Mouse (Mus musculus): ENCODE measurements at regions not wholly inside any gene's neighbourhood (a gene's known extent, or its start where the extent isn't known, plus 50 kb on each side); places are given as distances from the start of the nearest gene placed in this dataset.

- H3K4me1 ChIP-seq (ENCODE audit: insufficient read depth, low read length), result no peaks in the 10 kb centered on the region
- no peaks in the 10 kb centered on the region for H3K27me3 ChIP-seq (ENCODE audit: insufficient read depth, low read length)
- H3K36me3 ChIP-seq (ENCODE audit: insufficient read depth, low read length), result no peaks in the 10 kb centered on the region
- H3K27ac ChIP-seq (ENCODE audit: low read length), result no peak overlapping the region
- no peaks in the 10 kb centered on the region for H3K9me3 ChIP-seq (ENCODE audit: low read length)
- 85% methylated on average over 4 of the region's 4 CpGs for WGBS
- no peak overlapping the region for H3K4me3 ChIP-seq (ENCODE audit: low read length)
- no peak overlapping the region for H3K4me2 ChIP-seq (replicated peaks; ENCODE audit: low read depth, low read length)
- H3K9ac ChIP-seq (replicated peaks; ENCODE audit: low read length), result no peak overlapping the region
- no peak for ATAC-seq (ENCODE audit: low FRiP score, low TSS enrichment)
Measured at GRCm38 (mm10) chr1:184304204-184304603, 270.1 kb upstream of the 1700056E22Rik start.

GRCm38 (mm10) chr1:184298701-184299100 lies 264.6 kb upstream of the 1700056E22Rik start:
- Histone ChIP-seq H3K36me3 (ENCODE audit: insufficient read depth, low read length) (no peaks in the 10 kb centered on the region), H3K27ac (ENCODE audit: low read length) (no peak overlapping the region), H3K4me3 (ENCODE audit: low read length) (no peak overlapping the region), H3K4me2 (replicated peaks; ENCODE audit: low read depth, low read length) (no peak overlapping the region), H3K9me3 (ENCODE audit: low read length) (no peaks in the 10 kb centered on the region), H3K4me1 (ENCODE audit: insufficient read depth, low read length) (no peaks in the 10 kb centered on the region), H3K9ac (replicated peaks; ENCODE audit: low read length) (no peak overlapping the region), H3K27me3 (ENCODE audit: insufficient read depth, low read length) (no peaks in the 10 kb centered on the region)
- 59% methylated on average over 1 of the region's 1 CpGs for WGBS
- ATAC-seq (ENCODE audit: low FRiP score, low TSS enrichment), result no peak

- Histone ChIP-seq H3K27me3 (ENCODE audit: insufficient read depth, low read length) (no peaks in the 10 kb centered on the region), H3K4me3 (ENCODE audit: low read length) (no peak overlapping the region), H3K4me1 (ENCODE audit: insufficient read depth, low read length) (no peaks in the 10 kb centered on the region), H3K9ac (replicated peaks; ENCODE audit: low read length) (no peak overlapping the region), H3K4me2 (replicated peaks; ENCODE audit: low read depth, low read length) (no peak overlapping the region), H3K9me3 (ENCODE audit: low read length) (no peaks in the 10 kb centered on the region), H3K36me3 (ENCODE audit: insufficient read depth, low read length) (no peaks in the 10 kb centered on the region), H3K27ac (ENCODE audit: low read length) (no peak overlapping the region)
- 81% methylated on average over 4 of the region's 4 CpGs for WGBS
- no peak for ATAC-seq (ENCODE audit: low FRiP score, low TSS enrichment)
Measured at GRCm38 (mm10) chr1:184297001-184297740, 263.1 kb upstream of the 1700056E22Rik start.

GRCm38 (mm10) chr1:184291129-184291528 lies 257.0 kb upstream of the 1700056E22Rik start:
- H3K4me2 ChIP-seq (replicated peaks; ENCODE audit: low read depth, low read length), result no peak overlapping the region
- 85% methylated on average over 7 of the region's 7 CpGs for WGBS
- H3K27me3 ChIP-seq (ENCODE audit: insufficient read depth, low read length), result no peaks in the 10 kb centered on the region
- H3K4me1 ChIP-seq (ENCODE audit: insufficient read depth, low read length), result no peaks in the 10 kb centered on the region
- ATAC-seq (ENCODE audit: low FRiP score, low TSS enrichment), result no peak
- no peaks in the 10 kb centered on the region for H3K9me3 ChIP-seq (ENCODE audit: low read length)
- no peaks in the 10 kb centered on the region for H3K36me3 ChIP-seq (ENCODE audit: insufficient read depth, low read length)
- no peak overlapping the region for H3K27ac ChIP-seq (ENCODE audit: low read length)
- H3K9ac ChIP-seq (replicated peaks; ENCODE audit: low read length), result no peak overlapping the region
- no peak overlapping the region for H3K4me3 ChIP-seq (ENCODE audit: low read length)

GRCm38 (mm10) chr1:184289733-184290416 lies 255.8 kb upstream of the 1700056E22Rik start:
- 48% methylated on average over 7 of the region's 7 CpGs for WGBS
- Histone ChIP-seq H3K4me3 (ENCODE audit: low read length) (no peak overlapping the region), H3K36me3 (ENCODE audit: insufficient read depth, low read length) (no peaks in the 10 kb centered on the region), H3K9me3 (ENCODE audit: low read length) (no peaks in the 10 kb centered on the region), H3K27ac (ENCODE audit: low read length) (no peak overlapping the region), H3K4me2 (replicated peaks; ENCODE audit: low read depth, low read length) (no peak overlapping the region), H3K4me1 (ENCODE audit: insufficient read depth, low read length) (no peaks in the 10 kb centered on the region), H3K27me3 (ENCODE audit: insufficient read depth, low read length) (no peaks in the 10 kb centered on the region), H3K9ac (replicated peaks; ENCODE audit: low read length) (no peak overlapping the region)
- ATAC-seq (ENCODE audit: low FRiP score, low TSS enrichment), result peak; percentile 65; the same call in 1 of the 2 replicates

- 37% methylated on average over 5 of the region's 5 CpGs for WGBS
- no peak for ATAC-seq (ENCODE audit: low FRiP score, low TSS enrichment)
Measured at GRCm38 (mm10) chr1:184281768-184282167, 247.7 kb upstream of the 1700056E22Rik start.

GRCm38 (mm10) chr1:184279263-184279662 lies 245.2 kb upstream of the 1700056E22Rik start:
- no peak for ATAC-seq (ENCODE audit: low FRiP score, low TSS enrichment)
- 34% methylated on average over 10 of the region's 10 CpGs for WGBS

More at GRCm38 (mm10) chr1:184281768-184282167, 247.7 kb upstream of the 1700056E22Rik start:
- peak overlapping the region; percentile 3; the same call in 1 of the 2 replicates for H3K27ac ChIP-seq (ENCODE audit: low read length)
- H3K36me3 ChIP-seq (ENCODE audit: insufficient read depth, low read length), result no peaks in the 10 kb centered on the region
- no peak overlapping the region for H3K4me3 ChIP-seq (ENCODE audit: low read length)
- H3K4me2 ChIP-seq (replicated peaks; ENCODE audit: low read depth, low read length), result no peak overlapping the region
- no peak overlapping the region for H3K9ac ChIP-seq (replicated peaks; ENCODE audit: low read length)
- no peaks in the 10 kb centered on the region for H3K27me3 ChIP-seq (ENCODE audit: insufficient read depth, low read length)
- no peaks in the 10 kb centered on the region for H3K9me3 ChIP-seq (ENCODE audit: low read length)
- H3K4me1 ChIP-seq (ENCODE audit: insufficient read depth, low read length), result 0 out of 2 replicates have a peak, but pooled peaks cover 3% of the 10 kb centered on the region

GRCm38 (mm10) chr1:184277001-184277400 lies 242.9 kb upstream of the 1700056E22Rik start:
- Histone ChIP-seq H3K9me3 (ENCODE audit: low read length) (no peaks in the 10 kb centered on the region), H3K4me3 (ENCODE audit: low read length) (no peak overlapping the region), H3K4me1 (ENCODE audit: insufficient read depth, low read length) (0 out of 2 replicates have a peak, but pooled peaks cover 3% of the 10 kb centered on the region), H3K27ac (ENCODE audit: low read length) (no peak overlapping the region), H3K4me2 (replicated peaks; ENCODE audit: low read depth, low read length) (no peak overlapping the region), H3K36me3 (ENCODE audit: insufficient read depth, low read length) (no peaks in the 10 kb centered on the region), H3K27me3 (ENCODE audit: insufficient read depth, low read length) (0 out of 2 replicates have a peak, but pooled peaks cover 3% of the 10 kb centered on the region), H3K9ac (replicated peaks; ENCODE audit: low read length) (no peak overlapping the region)
- ATAC-seq (ENCODE audit: low FRiP score, low TSS enrichment), result no peak; the same call in 1 of the 2 replicates
- 45% methylated on average over 2 of the region's 2 CpGs for WGBS

More at GRCm38 (mm10) chr1:184279263-184279662, 245.2 kb upstream of the 1700056E22Rik start:
- Histone ChIP-seq H3K27me3 (ENCODE audit: insufficient read depth, low read length) (no peaks in the 10 kb centered on the region), H3K9me3 (ENCODE audit: low read length) (no peaks in the 10 kb centered on the region), H3K27ac (ENCODE audit: low read length) (no peak overlapping the region), H3K4me3 (ENCODE audit: low read length) (no peak overlapping the region), H3K9ac (replicated peaks; ENCODE audit: low read length) (no peak overlapping the region), H3K4me2 (replicated peaks; ENCODE audit: low read depth, low read length) (no peak overlapping the region), H3K4me1 (ENCODE audit: insufficient read depth, low read length) (0 out of 2 replicates have a peak, but pooled peaks cover 3% of the 10 kb centered on the region), H3K36me3 (ENCODE audit: insufficient read depth, low read length) (no peaks in the 10 kb centered on the region)

GRCm38 (mm10) chr1:184275877-184276276 lies 241.8 kb upstream of the 1700056E22Rik start:
- Histone ChIP-seq H3K9ac (replicated peaks; ENCODE audit: low read length) (no peak overlapping the region), H3K4me2 (replicated peaks; ENCODE audit: low read depth, low read length) (no peak overlapping the region), H3K9me3 (ENCODE audit: low read length) (no peaks in the 10 kb centered on the region), H3K27me3 (ENCODE audit: insufficient read depth, low read length) (0 out of 2 replicates have a peak, but pooled peaks cover 3% of the 10 kb centered on the region), H3K4me1 (ENCODE audit: insufficient read depth, low read length) (0 out of 2 replicates have a peak, but pooled peaks cover 3% of the 10 kb centered on the region), H3K4me3 (ENCODE audit: low read length) (no peak overlapping the region), H3K36me3 (ENCODE audit: insufficient read depth, low read length) (no peaks in the 10 kb centered on the region), H3K27ac (ENCODE audit: low read length) (no peak overlapping the region)
- WGBS, result 53% methylated on average over 9 of the region's 9 CpGs
- ATAC-seq (ENCODE audit: low FRiP score, low TSS enrichment), result peak; percentile 49

All from kidney, embryonic 16.5 days (tissue).